Mouse (Mus musculus): ENCODE measurements around the gene Fbxo41.
A peak's percentile ranks its signal among the peaks of the same experiment; 100 is the strongest.

Fbxo41 gene

GRCm38 (mm10) chr6:85502911-85503250, at the start of gene Fbxo41:
Gene Fbxo41, minus strand, starts transcription at chr6:85502994.
- DNase-seq (ENCODE audit: low spot score) = no peak

GRCm38 (mm10) chr6:85547642-85548041, 44.8 kb upstream of the Fbxo41 start:
- DNase-seq (ENCODE audit: low spot score) = no peak

- DNase-seq (ENCODE audit: low spot score) = no peak
Observed at GRCm38 (mm10) chr6:85544251-85544881, 41.6 kb upstream of the Fbxo41 start.

- no peak for DNase-seq (ENCODE audit: low spot score)
Observed at GRCm38 (mm10) chr6:85543351-85544175, 40.8 kb upstream of the Fbxo41 start.

- DNase-seq (ENCODE audit: low spot score) = no peak
Observed at GRCm38 (mm10) chr6:85522825-85523224, 20.0 kb upstream of the Fbxo41 start.

GRCm38 (mm10) chr6:85522026-85522425, 19.2 kb upstream of the Fbxo41 start:
- DNase-seq (ENCODE audit: low spot score) = no peak

GRCm38 (mm10) chr6:85518091-85518693, 15.4 kb upstream of the Fbxo41 start:
- DNase-seq (ENCODE audit: low spot score) = no peak

- no peak for DNase-seq (ENCODE audit: low spot score)
Observed at GRCm38 (mm10) chr6:85515941-85516340, 13.1 kb upstream of the Fbxo41 start.

GRCm38 (mm10) chr6:85513531-85513910, 10.7 kb upstream of the Fbxo41 start, which contains the start of gene Egr4:
Gene Egr4, minus strand, starts transcription at chr6:85513589.
- peak; percentile 39 for DNase-seq (ENCODE audit: low spot score)

GRCm38 (mm10) chr6:85512577-85513530, 10.1 kb upstream of the Fbxo41 start:
- no peak for DNase-seq (ENCODE audit: low spot score)

GRCm38 (mm10) chr6:85512056-85512440, 9.3 kb upstream of the Fbxo41 start:
- no peak for DNase-seq (ENCODE audit: low spot score)

GRCm38 (mm10) chr6:85511286-85512055, 8.7 kb upstream of the Fbxo41 start:
- DNase-seq (ENCODE audit: low spot score) = no peak

GRCm38 (mm10) chr6:85510476-85510875, 7.7 kb upstream of the Fbxo41 start:
- DNase-seq (ENCODE audit: low spot score) = no peak

- DNase-seq (ENCODE audit: low spot score) = no peak
Observed at GRCm38 (mm10) chr6:85508602-85509001, 5.8 kb upstream of the Fbxo41 start.

GRCm38 (mm10) chr6:85504908-85505307, 2.1 kb upstream of the Fbxo41 start:
- no peak for DNase-seq (ENCODE audit: low spot score)

GRCm38 (mm10) chr6:85502103-85502910, 487 bp downstream of the Fbxo41 start:
- no peak for DNase-seq (ENCODE audit: low spot score)

- no peak for DNase-seq (ENCODE audit: low spot score)
Observed at GRCm38 (mm10) chr6:85501571-85502102, 1.2 kb downstream of the Fbxo41 start.

GRCm38 (mm10) chr6:85500416-85500815, 2.4 kb downstream of the Fbxo41 start:
- DNase-seq (ENCODE audit: low spot score) = no peak

GRCm38 (mm10) chr6:85498147-85498546, 4.6 kb downstream of the Fbxo41 start:
- no peak for DNase-seq (ENCODE audit: low spot score)

GRCm38 (mm10) chr6:85496976-85497375, 5.8 kb downstream of the Fbxo41 start:
- no peak for DNase-seq (ENCODE audit: low spot score)
